Mouse (Mus musculus): ENCODE data around the gene Sox11.

Gene Sox11

GRCm38 (mm10) chr12:27336801-27337200, 5.6 kb downstream of the Sox11 start:
- DNase-seq (ENCODE audit: extremely low read depth, low read depth), result no peak

- no peak for DNase-seq (ENCODE audit: extremely low read depth, low read depth)
Measured at GRCm38 (mm10) chr12:27336336-27336735, 6.0 kb downstream of the Sox11 start.

GRCm38 (mm10) chr12:27335356-27336055, 6.9 kb downstream of the Sox11 start:
- DNase-seq (ENCODE audit: extremely low read depth, low read depth), result no peak

- DNase-seq (ENCODE audit: extremely low read depth, low read depth), result no peak
Measured at GRCm38 (mm10) chr12:27333590-27333989, 8.8 kb downstream of the Sox11 start.

GRCm38 (mm10) chr12:27323423-27323822, 19.0 kb downstream of the Sox11 start:
- no peak for DNase-seq (ENCODE audit: extremely low read depth, low read depth)

GRCm38 (mm10) chr12:27320705-27321104, 21.7 kb downstream of the Sox11 start:
- no peak for DNase-seq (ENCODE audit: extremely low read depth, low read depth)

GRCm38 (mm10) chr12:27312985-27313384, 29.4 kb downstream of the Sox11 start:
- DNase-seq (ENCODE audit: extremely low read depth, low read depth), result no peak

- no peak for DNase-seq (ENCODE audit: extremely low read depth, low read depth)
Measured at GRCm38 (mm10) chr12:27311854-27312466, 30.4 kb downstream of the Sox11 start.

- no peak for DNase-seq (ENCODE audit: extremely low read depth, low read depth)
Measured at GRCm38 (mm10) chr12:27311316-27311832, 31.0 kb downstream of the Sox11 start.

GRCm38 (mm10) chr12:27310703-27311102, 31.7 kb downstream of the Sox11 start:
- no peak for DNase-seq (ENCODE audit: extremely low read depth, low read depth)

GRCm38 (mm10) chr12:27309969-27310368, 32.4 kb downstream of the Sox11 start:
- no peak for DNase-seq (ENCODE audit: extremely low read depth, low read depth)

GRCm38 (mm10) chr12:27304713-27305437, 37.5 kb downstream of the Sox11 start:
- DNase-seq (ENCODE audit: extremely low read depth, low read depth), result no peak

- no peak for DNase-seq (ENCODE audit: extremely low read depth, low read depth)
Measured at GRCm38 (mm10) chr12:27303190-27303589, 39.2 kb downstream of the Sox11 start.

- DNase-seq (ENCODE audit: extremely low read depth, low read depth), result no peak
Measured at GRCm38 (mm10) chr12:27298721-27299120, 43.7 kb downstream of the Sox11 start.

- DNase-seq (ENCODE audit: extremely low read depth, low read depth), result no peak
Measured at GRCm38 (mm10) chr12:27294191-27294590, 48.2 kb downstream of the Sox11 start.

- DNase-seq (ENCODE audit: extremely low read depth, low read depth), result no peak
Measured at GRCm38 (mm10) chr12:27293736-27294135, 48.6 kb downstream of the Sox11 start.

- DNase-seq (ENCODE audit: extremely low read depth, low read depth), result no peak
Measured at GRCm38 (mm10) chr12:27293208-27293607, 49.2 kb downstream of the Sox11 start.

All from MEL-GATA-1-ER (cell line).